Mouse (Mus musculus): ENCODE measurements around the gene Tpx2. TPM values are rescaled to one million over a fixed set of nuclear protein-coding genes. Genes with fewer than 3 reads are reported as not detected.
A peak's percentile ranks its signal among the peaks of the same experiment; 100 is the strongest.

Tpx2 gene
- polyA plus RNA-seq, 1 experiment from 2014 or later = 86.8 TPM

DNA sequence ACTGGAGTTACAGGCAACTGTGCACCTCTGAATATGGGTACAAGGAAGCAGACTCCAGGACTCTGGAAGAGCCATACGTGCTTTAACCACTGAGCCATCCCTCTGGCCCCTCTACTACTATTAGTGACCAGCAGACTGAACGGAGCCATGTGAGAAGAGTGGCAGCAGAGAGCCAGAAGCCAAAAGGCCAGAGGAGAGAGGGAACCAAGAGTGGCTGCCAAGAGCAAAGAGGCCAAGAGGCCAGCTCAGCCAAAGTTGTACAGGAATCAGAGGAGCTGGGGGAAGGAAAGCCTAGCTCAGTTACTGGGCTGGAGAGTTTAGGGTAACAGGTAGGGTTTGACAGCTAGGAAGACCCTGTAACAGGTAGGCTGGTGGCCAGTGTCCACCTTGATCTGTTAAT, 8.5 kb upstream of the Tpx2 start:
- Histone ChIP-seq H3K9me3 (no peaks in the 10 kb centered on the region), H3K9ac (peak overlapping the region; percentile 31), H3K4me2 (replicated peaks) (no peak overlapping the region), H3K27ac (no peak overlapping the region), H3K4me1 (no peaks in the 10 kb centered on the region), H3K36me3 (no peaks in the 10 kb centered on the region), H3K4me3 (no peak overlapping the region), H3K27me3 (no peaks in the 10 kb centered on the region)
- 72% methylated on average over 2 of the region's 2 CpGs for WGBS
- no peak for ATAC-seq (ENCODE audit: low FRiP score, low read depth)

DNA sequence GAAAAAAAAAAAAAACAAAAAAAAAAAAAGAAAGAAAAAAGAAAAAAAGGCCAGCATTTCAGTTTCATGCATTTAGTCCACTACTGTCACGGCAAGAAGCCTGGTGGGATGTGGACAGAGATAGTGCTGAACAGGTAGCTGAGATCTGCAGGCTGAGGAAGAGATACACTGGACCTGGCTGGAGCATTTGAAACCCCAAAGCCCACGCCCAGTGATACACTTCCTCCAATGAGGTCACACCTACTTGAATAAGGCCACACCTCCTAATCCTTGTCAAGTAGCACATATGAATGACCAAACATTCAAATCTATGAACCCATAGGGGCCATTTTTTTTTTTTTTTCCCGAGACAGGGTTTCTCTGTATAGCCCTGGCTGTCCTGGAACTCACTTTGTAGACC, 5.0 kb upstream of the Tpx2 start:
- no peaks in the 10 kb centered on the region for H3K27me3 ChIP-seq
- no peaks in the 10 kb centered on the region for H3K4me1 ChIP-seq
- H3K4me3 ChIP-seq = no peak overlapping the region
- no peak overlapping the region for H3K27ac ChIP-seq
- no peaks in the 10 kb centered on the region for H3K9me3 ChIP-seq
- no peak for ATAC-seq (ENCODE audit: low FRiP score, low read depth)
- 80% methylated on average over 3 of the region's 3 CpGs for WGBS
- no peaks in the 10 kb centered on the region for H3K36me3 ChIP-seq
- H3K4me2 ChIP-seq (replicated peaks) = no peak overlapping the region
- no peak overlapping the region for H3K9ac ChIP-seq

DNA sequence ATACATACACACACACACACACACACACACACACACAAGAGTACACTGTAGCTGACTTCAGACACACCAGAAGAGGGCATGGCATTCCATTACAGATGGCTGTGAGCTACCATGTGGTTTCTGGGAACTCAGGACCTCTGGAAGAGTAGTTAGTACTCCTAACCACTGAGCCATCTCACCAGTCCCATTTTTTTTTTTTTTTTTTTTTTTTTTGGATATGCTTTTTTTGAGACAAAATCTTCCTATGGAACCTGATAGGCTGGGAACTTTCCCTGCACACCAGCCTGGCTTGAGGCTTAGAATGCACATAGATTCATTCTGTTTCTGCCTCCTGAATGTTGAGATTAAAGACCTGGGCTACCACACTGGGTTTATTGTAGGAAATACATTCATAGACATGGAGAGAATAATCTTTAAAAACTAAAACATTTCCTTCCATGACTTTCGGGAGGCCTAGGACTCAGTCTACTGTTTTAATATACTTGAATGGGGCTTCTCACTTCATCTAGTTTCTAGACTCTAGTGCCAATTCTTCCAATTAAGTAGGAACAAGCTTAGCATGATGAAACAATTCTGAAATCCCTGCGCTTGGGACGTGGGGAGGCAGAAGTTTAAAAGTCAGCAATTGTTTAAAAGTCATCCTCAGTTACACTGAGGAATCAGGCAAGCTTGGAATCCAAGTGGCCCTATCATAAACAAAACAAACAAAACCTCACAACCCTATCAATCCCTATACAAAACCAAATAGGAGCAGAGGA, 528 bp upstream of the Tpx2 start:
- Histone ChIP-seq H3K9me3 (no peaks in the 10 kb centered on the region), H3K36me3 (peaks cover 3% of the 10 kb centered on the region; the same call in 1 of the 2 replicates), H3K9ac (no peak overlapping the region), H3K4me3 (peak overlapping the region; percentile 27), H3K27me3 (no peaks in the 10 kb centered on the region), H3K27ac (no peak overlapping the region), H3K4me1 (peaks cover 22% of the 10 kb centered on the region), H3K4me2 (replicated peaks) (peak overlapping the region; percentile 74)
- ATAC-seq (ENCODE audit: low FRiP score, low read depth) = no peak
- 5% methylated on average over 3 of the region's 3 CpGs for WGBS

DNA sequence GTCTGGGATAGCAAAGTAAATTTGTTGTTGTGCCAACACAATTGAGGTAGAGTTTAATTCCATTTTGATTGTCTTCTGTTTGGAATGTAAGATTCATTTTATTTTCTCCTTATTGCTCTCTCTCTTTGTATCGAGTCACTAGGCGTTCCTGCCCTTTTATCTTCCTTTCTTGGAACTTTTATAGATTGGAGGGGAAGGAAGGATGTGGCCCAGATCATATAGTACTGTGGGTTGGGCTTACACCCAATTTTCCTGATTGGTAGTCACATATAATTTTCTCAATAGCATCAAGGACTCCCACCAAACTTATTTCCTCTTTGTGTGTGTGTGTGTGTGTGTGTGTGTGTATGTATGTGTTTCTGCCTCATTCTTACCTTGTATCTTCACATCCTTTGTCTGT, 702 bp downstream of the Tpx2 start:
- H3K9me3 ChIP-seq = no peaks in the 10 kb centered on the region
- peak overlapping the region; percentile 79 for H3K9ac ChIP-seq
- peak overlapping the region; percentile 76 for H3K27ac ChIP-seq
- peak overlapping the region; percentile 71 for H3K4me3 ChIP-seq
- H3K4me2 ChIP-seq (replicated peaks) = peak overlapping the region; percentile 74
- ATAC-seq (ENCODE audit: low FRiP score, low read depth) = no peak
- WGBS = 11% methylated on average over 2 of the region's 2 CpGs
- peaks cover 11% of the 10 kb centered on the region for H3K36me3 ChIP-seq
- H3K27me3 ChIP-seq = no peaks in the 10 kb centered on the region
- H3K4me1 ChIP-seq = peaks cover 22% of the 10 kb centered on the region

DNA sequence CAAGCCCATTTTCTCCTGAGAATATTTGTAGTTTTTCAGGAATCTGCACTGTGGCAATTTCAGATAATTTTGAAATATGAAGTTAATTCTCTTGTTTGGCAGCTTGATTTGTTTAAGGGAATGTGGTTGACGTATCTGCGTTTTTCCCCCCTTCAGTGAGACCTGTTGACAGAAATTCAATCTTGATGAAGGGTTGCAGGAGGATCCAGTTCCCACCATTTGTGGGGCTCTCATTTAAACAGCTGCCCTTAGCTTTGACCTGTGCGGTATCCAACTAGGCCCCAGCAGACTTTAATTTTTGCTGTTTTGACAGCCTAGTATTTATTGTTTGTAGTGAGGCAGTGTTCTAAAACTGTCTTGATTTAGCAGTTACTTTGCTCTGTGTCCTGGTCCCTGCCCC, 11.7 kb downstream of the Tpx2 start:
- H3K4me1 ChIP-seq = no peaks in the 10 kb centered on the region
- no peaks in the 10 kb centered on the region for H3K27me3 ChIP-seq
- 85% methylated on average over 3 of the region's 3 CpGs for WGBS
- H3K4me2 ChIP-seq (replicated peaks) = no peak overlapping the region
- no peaks in the 10 kb centered on the region for H3K9me3 ChIP-seq
- H3K9ac ChIP-seq = no peak overlapping the region
- ATAC-seq (ENCODE audit: low FRiP score, low read depth) = no peak
- H3K27ac ChIP-seq = no peak overlapping the region
- H3K4me3 ChIP-seq = no peak overlapping the region
- peaks cover 69% of the 10 kb centered on the region for H3K36me3 ChIP-seq

DNA sequence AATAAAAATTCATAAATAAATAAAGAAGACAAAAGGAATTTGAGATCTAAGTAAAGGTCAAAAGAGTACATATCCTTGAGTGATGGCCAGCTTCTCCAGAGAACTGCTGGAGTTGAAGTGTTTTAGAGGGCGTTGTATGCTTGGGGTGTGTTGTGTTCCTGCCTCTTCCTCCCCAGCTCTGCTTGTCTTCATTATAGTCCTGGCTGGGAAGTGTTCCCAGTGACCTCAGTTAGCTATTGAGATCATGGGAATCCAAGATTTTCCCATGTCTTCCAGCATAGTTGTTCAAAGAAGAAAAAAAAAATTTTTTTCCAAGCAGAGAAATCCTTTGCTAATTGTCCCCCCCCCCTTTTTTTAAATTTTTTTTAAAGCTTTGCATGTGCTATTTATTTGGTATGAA, 14.1 kb downstream of the Tpx2 start:
- Histone ChIP-seq H3K9ac (no peak overlapping the region), H3K27me3 (no peaks in the 10 kb centered on the region), H3K4me1 (no peaks in the 10 kb centered on the region), H3K36me3 (peaks cover 59% of the 10 kb centered on the region), H3K4me2 (replicated peaks) (no peak overlapping the region), H3K9me3 (no peaks in the 10 kb centered on the region), H3K27ac (no peak overlapping the region), H3K4me3 (no peak overlapping the region)
- WGBS = 94% methylated on average over 1 of the region's 1 CpGs
- ATAC-seq (ENCODE audit: low FRiP score, low read depth) = no peak

DNA sequence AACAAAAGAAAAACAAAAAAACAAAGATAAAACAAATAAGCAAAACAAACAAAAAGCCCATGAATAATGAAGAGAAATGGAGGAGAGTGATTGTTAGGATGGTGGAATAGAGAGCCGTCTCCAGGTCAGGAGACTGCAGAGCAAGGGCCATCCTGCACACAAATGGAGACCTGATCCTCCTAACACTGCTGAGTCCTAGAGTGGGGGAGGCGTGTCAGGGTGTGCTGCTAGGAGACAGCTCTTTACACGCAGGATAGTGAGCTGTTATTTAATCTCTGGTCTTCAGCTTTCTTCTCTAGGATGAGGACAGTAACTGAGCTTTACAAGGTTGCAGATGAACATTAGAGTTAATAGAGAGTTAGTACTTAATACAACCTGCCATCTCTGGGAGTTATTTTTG, 14.9 kb downstream of the Tpx2 start:
- Histone ChIP-seq H3K4me3 (no peak overlapping the region), H3K4me1 (no peaks in the 10 kb centered on the region), H3K4me2 (replicated peaks) (no peak overlapping the region), H3K27ac (no peak overlapping the region), H3K9me3 (no peaks in the 10 kb centered on the region), H3K9ac (no peak overlapping the region), H3K36me3 (peaks cover 56% of the 10 kb centered on the region), H3K27me3 (no peaks in the 10 kb centered on the region)
- 92% methylated on average over 3 of the region's 3 CpGs for WGBS
- ATAC-seq (ENCODE audit: low FRiP score, low read depth) = no peak

DNA sequence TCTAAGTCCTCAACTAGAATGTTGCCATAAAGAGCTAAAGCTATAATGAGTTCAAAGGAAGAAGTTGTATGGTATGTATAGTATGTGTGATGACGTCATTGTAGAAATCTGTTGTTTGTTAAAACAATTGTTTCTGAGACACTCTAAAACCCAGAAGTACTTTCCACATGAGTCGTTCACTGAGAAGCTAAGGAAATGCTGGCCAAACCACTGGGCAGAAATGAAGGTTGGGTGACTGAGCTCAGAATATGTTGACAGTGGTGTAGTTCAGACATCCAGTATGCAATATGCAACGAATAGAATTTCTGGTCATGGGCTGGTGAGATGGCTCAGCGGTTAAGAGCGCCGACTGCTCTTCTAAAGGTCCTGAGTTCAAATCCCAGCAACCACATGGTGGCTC, 15.6 kb downstream of the Tpx2 start:
- H3K36me3 ChIP-seq = peaks cover 53% of the 10 kb centered on the region
- H3K27me3 ChIP-seq = no peaks in the 10 kb centered on the region
- no peak overlapping the region for H3K4me2 ChIP-seq (replicated peaks)
- no peak overlapping the region for H3K9ac ChIP-seq
- no peaks in the 10 kb centered on the region for H3K4me1 ChIP-seq
- H3K4me3 ChIP-seq = no peak overlapping the region
- 95% methylated on average over 6 of the region's 6 CpGs for WGBS
- H3K9me3 ChIP-seq = no peaks in the 10 kb centered on the region
- no peak overlapping the region for H3K27ac ChIP-seq
- ATAC-seq (ENCODE audit: low FRiP score, low read depth) = no peak

DNA sequence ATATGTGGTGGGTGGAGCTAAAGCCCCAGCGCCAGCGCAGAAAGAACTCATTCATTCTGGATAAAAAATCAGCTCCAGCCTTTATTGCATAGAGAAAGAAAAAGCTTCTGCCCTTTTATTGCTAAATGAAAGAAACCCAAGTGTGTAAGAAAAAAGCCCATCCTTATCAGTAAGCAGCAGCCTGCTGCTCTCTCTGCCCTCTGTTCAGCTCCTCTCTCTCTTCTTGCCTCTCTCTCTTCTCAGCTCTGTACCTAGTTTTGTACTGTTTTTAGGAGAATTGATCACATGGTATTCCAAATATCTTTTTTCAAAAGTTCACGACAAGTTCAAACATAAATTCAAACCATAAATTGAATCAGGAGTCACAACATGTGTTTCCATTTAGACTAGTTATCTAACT, 30.5 kb downstream of the Tpx2 start:
- H3K27ac ChIP-seq = no peak overlapping the region
- no peak overlapping the region for H3K4me2 ChIP-seq (replicated peaks)
- peaks cover 83% of the 10 kb centered on the region for H3K36me3 ChIP-seq
- H3K4me3 ChIP-seq = no peak overlapping the region
- no peak for ATAC-seq (ENCODE audit: low FRiP score, low read depth)
- 79% methylated on average over 3 of the region's 3 CpGs for WGBS
- H3K9me3 ChIP-seq = no peaks in the 10 kb centered on the region
- no peaks in the 10 kb centered on the region for H3K4me1 ChIP-seq
- H3K27me3 ChIP-seq = no peaks in the 10 kb centered on the region
- H3K9ac ChIP-seq = no peak overlapping the region

DNA sequence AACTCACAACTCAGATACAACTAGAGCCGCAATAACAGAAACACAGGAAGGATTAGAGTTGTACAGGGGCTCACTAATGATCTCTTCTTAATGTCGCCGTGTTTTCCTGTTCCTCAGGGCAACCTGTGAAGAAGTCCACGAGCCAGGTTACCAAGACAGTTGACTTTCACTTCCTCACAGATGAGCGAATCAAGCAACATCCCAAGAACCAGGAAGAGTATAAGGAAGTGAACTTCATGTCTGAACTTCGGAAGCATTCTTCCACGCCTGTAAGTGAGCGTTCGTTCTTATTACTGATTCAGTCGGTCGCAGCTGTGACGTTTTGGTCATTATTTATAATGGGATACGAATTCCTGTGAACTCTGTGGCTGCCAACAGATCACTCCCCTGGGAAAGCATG, 33.1 kb downstream of the Tpx2 start:
- Histone ChIP-seq H3K36me3 (peaks cover 83% of the 10 kb centered on the region), H3K27me3 (no peaks in the 10 kb centered on the region), H3K4me3 (no peak overlapping the region), H3K9me3 (no peaks in the 10 kb centered on the region), H3K4me2 (replicated peaks) (no peak overlapping the region), H3K27ac (no peak overlapping the region), H3K4me1 (no peaks in the 10 kb centered on the region), H3K9ac (no peak overlapping the region)
- no peak for ATAC-seq (ENCODE audit: low FRiP score, low read depth)
- 91% methylated on average over 13 of the region's 13 CpGs for WGBS

DNA sequence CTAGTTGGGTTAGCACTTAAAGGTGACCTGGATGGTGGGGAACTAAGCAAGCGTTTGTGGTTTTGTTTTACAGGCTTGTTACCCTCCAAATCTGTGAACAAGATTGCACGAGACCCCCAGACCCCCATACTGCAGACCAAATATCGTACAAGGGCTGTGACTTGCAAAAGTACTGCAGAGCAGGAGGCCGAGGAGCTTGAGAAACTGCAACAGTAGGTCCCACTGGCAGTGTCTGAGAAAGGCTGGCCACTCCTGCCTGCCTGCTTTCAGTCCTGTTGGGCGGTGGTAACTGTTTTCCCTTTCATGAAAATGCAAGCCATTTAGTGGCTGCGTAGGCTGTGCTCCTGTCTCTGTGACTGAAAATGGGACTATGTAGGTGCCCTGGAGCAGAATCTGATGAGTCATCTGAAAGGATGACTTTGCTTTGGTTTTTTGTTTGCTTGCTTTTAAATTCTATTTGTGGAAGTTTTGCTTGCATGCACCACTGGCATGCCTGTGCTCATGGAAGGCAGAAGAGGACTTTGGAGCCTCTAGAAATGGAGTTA, 36.4 kb downstream of the Tpx2 start:
- ATAC-seq (ENCODE audit: low FRiP score, low read depth) = no peak
- H3K27me3 ChIP-seq = no peaks in the 10 kb centered on the region
- no peak overlapping the region for H3K4me2 ChIP-seq (replicated peaks)
- 90% methylated on average over 6 of the region's 6 CpGs for WGBS
- no peaks in the 10 kb centered on the region for H3K9me3 ChIP-seq
- H3K4me3 ChIP-seq = no peak overlapping the region
- no peaks in the 10 kb centered on the region for H3K4me1 ChIP-seq
- H3K36me3 ChIP-seq = peaks cover 85% of the 10 kb centered on the region
- no peak overlapping the region for H3K27ac ChIP-seq
- no peak overlapping the region for H3K9ac ChIP-seq

DNA sequence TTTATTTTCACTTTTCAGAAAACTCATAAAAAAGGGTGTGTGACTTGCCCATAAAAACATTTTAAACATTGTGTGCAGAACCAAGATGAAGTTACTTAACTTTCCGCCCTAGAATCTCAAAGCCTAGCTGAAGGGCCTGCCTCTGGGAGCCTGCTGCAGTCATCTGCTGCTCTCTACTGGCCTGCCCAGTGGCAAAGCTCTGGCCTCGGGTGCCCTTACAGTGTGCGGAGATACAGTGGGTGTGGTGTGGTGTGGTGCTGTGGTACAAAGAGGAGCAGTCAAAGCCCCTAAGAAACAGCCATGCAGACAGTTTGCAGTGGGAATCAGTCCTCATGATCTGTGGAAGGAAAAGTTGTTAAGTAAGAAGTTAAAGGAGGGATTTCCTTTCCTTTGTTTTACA, 39.5 kb downstream of the Tpx2 start:
- H3K9ac ChIP-seq = no peak overlapping the region
- H3K4me1 ChIP-seq = no peaks in the 10 kb centered on the region
- ATAC-seq (ENCODE audit: low FRiP score, low read depth) = no peak
- no peak overlapping the region for H3K4me3 ChIP-seq
- H3K27me3 ChIP-seq = no peaks in the 10 kb centered on the region
- no peak overlapping the region for H3K27ac ChIP-seq
- H3K9me3 ChIP-seq = no peaks in the 10 kb centered on the region
- 86% methylated on average over 3 of the region's 3 CpGs for WGBS
- H3K4me2 ChIP-seq (replicated peaks) = no peak overlapping the region
- peaks cover 83% of the 10 kb centered on the region for H3K36me3 ChIP-seq

DNA sequence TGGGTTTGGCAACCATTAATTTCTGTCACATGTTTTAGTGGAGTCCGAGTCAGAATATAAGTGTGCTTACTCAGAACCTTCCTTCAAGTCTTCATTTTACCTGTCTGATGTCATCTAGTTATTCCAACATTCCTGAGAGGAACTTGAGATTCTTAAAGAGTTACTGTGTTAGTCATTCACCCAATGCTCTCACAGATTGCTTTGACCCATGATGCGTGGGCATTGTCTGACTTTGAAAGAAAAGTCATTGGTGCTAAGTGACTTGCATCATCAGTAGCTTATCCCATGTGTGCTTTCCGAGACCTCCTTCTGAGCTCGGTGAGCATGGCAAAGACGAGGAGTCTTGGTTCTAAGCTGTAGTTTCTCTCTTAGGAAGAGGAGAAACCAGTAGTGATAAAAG, 41.0 kb downstream of the Tpx2 start:
- H3K27ac ChIP-seq = no peak overlapping the region
- H3K9me3 ChIP-seq = no peaks in the 10 kb centered on the region
- peaks cover 91% of the 10 kb centered on the region for H3K36me3 ChIP-seq
- no peaks in the 10 kb centered on the region for H3K4me1 ChIP-seq
- no peak overlapping the region for H3K9ac ChIP-seq
- H3K27me3 ChIP-seq = no peaks in the 10 kb centered on the region
- no peak overlapping the region for H3K4me3 ChIP-seq
- no peak for ATAC-seq (ENCODE audit: low FRiP score, low read depth)
- no peak overlapping the region for H3K4me2 ChIP-seq (replicated peaks)
- 95% methylated on average over 5 of the region's 5 CpGs for whole genome bisulfite sequencing

Data from limb, embryonic 13.5 days (tissue).